Mouse (Mus musculus) forebrain, embryonic 11.5 days (tissue): ENCODE data around the gene Dnajb7. TPM values are rescaled to one million over a fixed set of nuclear protein-coding genes. Genes with fewer than 3 reads are reported as not detected.

ENCODE experiments used
- ATAC-seq: fragments of 200-750 bp; cut with Nextera tagmentation; replicated peaks from 2 replicates; pipeline ENCODE4 v1.8.0; 2017; ENCODE audit warnings: moderate TSS enrichment; ENCODE audit not compliant: low FRiP score
- DNase-seq: peaks from one replicate; pipeline ENCODE4 v3.0.0-alpha.2; 2017; ENCODE audit warnings: low spot score
- H3K27ac ChIP-seq: fragments of 300-500 bp; sonication (generic); 2 replicates; pipeline ENCODE4 v1.5.1; 2014; ENCODE audit warnings: low read depth, low read length
- H3K27me3 ChIP-seq: fragments of 300-500 bp; sonication (generic); 2 replicates; pipeline ENCODE4 v1.6.1; 2014; ENCODE audit warnings: mild to moderate bottlenecking, low read length, mixed read lengths; ENCODE audit not compliant: control insufficient read depth, insufficient read depth
- H3K36me3 ChIP-seq: fragments of 300-500 bp; sonication (generic); 2 replicates; pipeline ENCODE4 v1.6.1; 2014; ENCODE audit warnings: mild to moderate bottlenecking, low read length, moderate library complexity, mixed read lengths; ENCODE audit not compliant: control insufficient read depth, insufficient read depth
- H3K4me1 ChIP-seq: fragments of 300-500 bp; sonication (generic); replicated peaks from 2 replicates; pipeline ENCODE4 v1.6.1; 2014; ENCODE audit warnings: low read length, mixed read lengths; ENCODE audit not compliant: control insufficient read depth, insufficient read depth
- H3K4me2 ChIP-seq: fragments of 300-500 bp; sonication (generic); 2 replicates; pipeline ENCODE4 v1.6.1; 2014; ENCODE audit warnings: low read depth, mild to moderate bottlenecking, low read length, moderate library complexity, mixed read lengths; ENCODE audit not compliant: severe bottlenecking
- H3K4me3 ChIP-seq: fragments of 300-500 bp; sonication (generic); 2 replicates; pipeline ENCODE4 v1.5.1; 2014; ENCODE audit warnings: low read depth, low read length
- H3K9ac ChIP-seq: fragments of 300-500 bp; sonication (generic); 2 replicates; pipeline ENCODE4 v1.6.1; 2014; ENCODE audit warnings: low read length
- H3K9me3 ChIP-seq: fragments of 300-500 bp; sonication (generic); 2 replicates; pipeline ENCODE4 v1.6.1; 2016; ENCODE audit warnings: low read length, mixed read lengths; ENCODE audit not compliant: control insufficient read depth
- WGBS: fragments of 180-500 bp; shearing (Covaris S2); extraction: QIAGEN DNeasy Blood & Tissue Kit; methylation state at CpG from one replicate; pipeline ENCODE4 v1.1.7; 2014; 5-methylcytosine and 5-hydroxymethylcytosine counted together
- polyA plus RNA-seq: library from polyadenylated mRNA; unstranded; fragments of >200 nt; fragmentation: Nextera tagmentation; extraction: Ambion mirVana; gene quantifications from 2 replicates; pipeline ENCODE4 v1.2.1, GENCODE M21; 2014

Gene Dnajb7
- polyA plus RNA-seq, 1 experiment from 2014 or later, result 3.4 TPM

DNA sequence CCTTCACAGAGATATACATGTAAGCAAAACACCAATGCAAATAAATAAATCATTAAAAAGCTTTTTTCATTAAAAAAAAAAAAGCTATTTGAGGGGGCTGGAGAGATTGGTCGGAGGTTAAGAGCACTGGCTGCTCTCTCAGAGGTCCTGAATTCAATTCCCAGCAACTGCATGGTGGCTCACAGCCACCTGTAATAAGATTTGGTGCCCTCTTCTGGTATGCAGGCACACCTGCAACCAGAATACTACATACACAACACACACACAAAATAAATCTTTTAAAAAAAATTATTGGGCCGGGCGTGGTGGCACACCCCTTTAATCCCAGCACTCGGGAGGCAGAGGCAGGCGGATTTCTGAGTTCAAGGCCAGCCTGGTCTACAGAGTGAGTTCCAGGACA is 21.8 kb downstream of the Dnajb7 start:
- WGBS, result 92% methylated on average over 5 of the region's 5 CpGs
- no peaks in the 10 kb centered on the region for H3K27me3 ChIP-seq
- H3K36me3 ChIP-seq, result peaks cover 8% of the 10 kb centered on the region; the same call in 1 of the 2 replicates
- H3K4me1 ChIP-seq, result no peaks in the 10 kb centered on the region
- DNase-seq (no peak), ATAC-seq (no peak)
- H3K9ac ChIP-seq, result no peak overlapping the region
- H3K4me3 ChIP-seq, result no peak overlapping the region
- no peaks in the 10 kb centered on the region for H3K9me3 ChIP-seq
- no peak overlapping the region for H3K27ac ChIP-seq
- no peak overlapping the region for H3K4me2 ChIP-seq

DNA sequence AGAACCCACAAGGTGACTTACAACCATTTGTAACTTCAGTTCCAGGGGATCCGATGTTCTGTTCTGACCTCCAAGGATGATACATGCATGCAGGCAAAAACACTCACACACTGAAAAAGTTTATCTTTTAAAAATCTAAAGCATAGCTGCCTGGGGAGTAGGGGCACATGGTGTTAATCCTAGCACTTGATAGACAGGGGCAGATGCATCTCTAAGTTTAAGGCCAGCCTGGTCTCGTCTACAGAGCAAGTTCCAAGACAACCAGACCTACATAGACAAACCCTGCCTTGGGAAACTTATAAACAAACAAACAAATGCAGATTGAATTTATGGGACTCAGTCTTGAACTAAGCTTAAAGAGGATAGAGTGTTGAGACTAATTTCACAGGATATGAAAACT is 29.3 kb downstream of the Dnajb7 start:
- no peak overlapping the region for H3K4me3 ChIP-seq
- peaks cover 5% of the 10 kb centered on the region; the same call in 1 of the 2 replicates for H3K36me3 ChIP-seq
- H3K9me3 ChIP-seq, result no peaks in the 10 kb centered on the region
- no peak overlapping the region for H3K4me2 ChIP-seq
- ATAC-seq (no peak), DNase-seq (no peak)
- no peak overlapping the region for H3K27ac ChIP-seq
- H3K9ac ChIP-seq, result no peak overlapping the region
- H3K4me1 ChIP-seq, result no peaks in the 10 kb centered on the region
- H3K27me3 ChIP-seq, result no peaks in the 10 kb centered on the region
- 94% methylated on average over 2 of the region's 2 CpGs for WGBS

DNA sequence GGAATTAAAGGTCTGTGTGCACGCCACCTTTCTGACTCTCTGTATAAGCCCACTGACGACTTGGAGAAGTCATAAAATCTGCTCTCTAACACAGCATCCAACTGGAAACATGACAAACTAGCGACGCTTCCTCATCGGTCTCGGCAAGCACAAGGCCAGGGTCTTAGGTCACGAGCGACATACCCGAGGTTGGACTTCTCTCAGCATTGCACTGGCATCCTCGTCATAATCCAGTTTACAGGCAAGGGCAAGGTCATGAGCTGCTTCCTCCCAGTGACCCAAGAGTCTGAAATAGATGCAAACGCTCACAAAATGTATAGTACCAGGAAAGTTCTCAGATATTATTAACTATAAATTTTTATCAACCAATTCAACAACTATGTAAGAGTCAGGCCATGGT is 33.5 kb downstream of the Dnajb7 start:
- H3K9ac ChIP-seq, result no peak overlapping the region
- no peak for DNase-seq
- ATAC-seq, result no peak
- no peak overlapping the region for H3K4me2 ChIP-seq
- H3K36me3 ChIP-seq, result peaks cover 8% of the 10 kb centered on the region
- WGBS, result 93% methylated on average over 11 of the region's 11 CpGs
- H3K9me3 ChIP-seq, result no peaks in the 10 kb centered on the region
- no peaks in the 10 kb centered on the region for H3K27me3 ChIP-seq
- H3K27ac ChIP-seq, result no peak overlapping the region
- no peaks in the 10 kb centered on the region for H3K4me1 ChIP-seq
- H3K4me3 ChIP-seq, result no peak overlapping the region

DNA sequence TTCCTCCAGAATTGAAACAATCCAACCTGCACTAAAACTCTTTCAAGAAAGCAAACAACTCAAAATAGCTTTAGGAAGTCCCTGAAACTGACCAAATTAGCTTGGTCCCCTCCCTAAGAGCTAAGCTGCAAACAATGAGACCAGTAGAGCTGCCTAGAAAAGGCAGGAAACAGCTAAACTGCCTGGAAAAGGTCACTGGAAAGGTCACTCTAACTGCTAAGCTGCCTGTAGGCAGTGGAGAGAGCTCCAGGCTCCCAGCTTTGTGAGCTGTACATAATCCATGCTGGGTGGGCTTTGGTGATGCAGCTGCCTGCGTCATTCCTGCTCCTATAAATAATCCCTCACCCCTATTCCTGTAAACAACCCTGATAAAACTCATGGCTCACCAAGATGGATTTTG is 37.7 kb downstream of the Dnajb7 start:
- no peak for ATAC-seq
- no peak overlapping the region for H3K27ac ChIP-seq
- H3K27me3 ChIP-seq, result no peaks in the 10 kb centered on the region
- H3K36me3 ChIP-seq, result peaks cover 5% of the 10 kb centered on the region
- H3K4me2 ChIP-seq, result no peak overlapping the region
- H3K9ac ChIP-seq, result no peak overlapping the region
- WGBS, result 38% methylated on average over 1 of the region's 1 CpGs
- no peaks in the 10 kb centered on the region for H3K9me3 ChIP-seq
- no peaks in the 10 kb centered on the region for H3K4me1 ChIP-seq
- no peak overlapping the region for H3K4me3 ChIP-seq
- no peak for DNase-seq

DNA sequence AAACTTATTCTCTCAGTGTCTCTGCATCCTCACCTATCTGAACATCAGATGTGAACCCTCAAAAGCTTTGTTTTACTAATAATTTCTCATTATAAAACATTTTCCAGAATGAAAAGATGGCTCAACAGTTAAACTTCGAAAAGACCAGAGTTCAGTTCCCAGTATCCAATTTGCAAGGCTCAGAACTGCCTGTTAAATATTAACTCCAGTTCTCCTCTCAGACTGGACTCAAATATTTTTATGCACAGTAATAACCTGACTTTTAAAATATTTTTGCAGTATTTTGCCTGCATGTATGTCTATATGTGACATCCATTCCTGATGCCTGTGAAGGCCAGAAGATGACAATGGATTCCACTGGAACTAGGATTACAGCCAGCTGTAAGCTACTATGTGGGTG is 39.5 kb downstream of the Dnajb7 start:
- H3K27ac ChIP-seq, result no peak overlapping the region
- peaks cover 5% of the 10 kb centered on the region for H3K36me3 ChIP-seq
- H3K4me2 ChIP-seq, result no peak overlapping the region
- H3K9ac ChIP-seq, result no peak overlapping the region
- 91% methylated on average over 1 of the region's 1 CpGs for WGBS
- no peaks in the 10 kb centered on the region for H3K27me3 ChIP-seq
- no peak overlapping the region for H3K4me3 ChIP-seq
- ATAC-seq (no peak), DNase-seq (no peak)
- H3K4me1 ChIP-seq, result no peaks in the 10 kb centered on the region
- no peaks in the 10 kb centered on the region for H3K9me3 ChIP-seq

DNA sequence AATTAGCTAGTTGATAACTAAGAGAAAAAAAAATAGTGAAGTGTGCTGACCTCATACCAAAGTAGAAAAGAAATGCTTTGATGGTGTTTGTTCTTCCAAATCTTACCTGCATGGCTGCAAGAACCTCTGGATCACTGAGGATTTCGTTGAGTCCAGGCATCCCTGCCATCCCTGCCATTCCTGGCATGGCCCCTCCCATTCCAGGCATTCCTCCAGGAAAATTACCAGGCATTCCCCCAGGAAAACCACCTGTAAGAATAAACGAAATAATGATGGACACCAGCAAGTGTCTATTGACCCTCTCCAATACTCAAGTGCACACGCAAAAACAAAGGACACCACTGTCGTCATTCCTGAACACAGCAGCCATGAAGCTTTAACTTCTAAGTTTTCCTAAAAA is 41.9 kb downstream of the Dnajb7 start:
- 86% methylated on average over 4 of the region's 4 CpGs for WGBS
- H3K27me3 ChIP-seq, result no peaks in the 10 kb centered on the region
- no peak overlapping the region for H3K9ac ChIP-seq
- H3K36me3 ChIP-seq, result peaks cover 2% of the 10 kb centered on the region
- H3K4me3 ChIP-seq, result no peak overlapping the region
- H3K9me3 ChIP-seq, result no peaks in the 10 kb centered on the region
- H3K4me1 ChIP-seq, result no peaks in the 10 kb centered on the region; the same call in 1 of the 2 replicates
- no peak overlapping the region for H3K27ac ChIP-seq
- no peak overlapping the region for H3K4me2 ChIP-seq
- ATAC-seq, result no peak
- no peak for DNase-seq

DNA sequence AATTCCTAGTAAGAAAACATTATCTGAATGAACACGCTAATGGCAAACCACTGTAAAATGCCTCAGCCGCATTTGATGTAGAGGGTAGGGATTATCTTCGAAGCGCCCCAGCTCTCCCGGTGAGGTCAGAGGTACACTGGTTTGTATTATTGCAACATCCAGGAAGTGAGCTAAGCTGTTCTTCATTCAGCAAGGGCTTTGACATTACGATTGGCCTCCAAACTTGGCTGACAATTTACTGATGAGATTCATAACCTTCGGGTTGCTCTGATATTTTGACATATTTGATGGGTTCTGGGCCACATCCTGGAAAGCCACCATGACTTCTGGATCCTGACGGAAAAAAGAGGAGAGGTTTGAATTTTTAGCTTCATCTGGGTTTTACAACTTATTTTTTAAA is 42.9 kb downstream of the Dnajb7 start:
- Histone ChIP-seq H3K36me3 (no peaks in the 10 kb centered on the region; the same call in 1 of the 2 replicates), H3K4me3 (no peak overlapping the region), H3K27me3 (no peaks in the 10 kb centered on the region), H3K27ac (no peak overlapping the region), H3K4me1 (no peaks in the 10 kb centered on the region; the same call in 1 of the 2 replicates), H3K4me2 (no peak overlapping the region), H3K9me3 (no peaks in the 10 kb centered on the region), H3K9ac (no peak overlapping the region)
- no peak for DNase-seq
- WGBS, result 96% methylated on average over 8 of the region's 8 CpGs
- no peak for ATAC-seq

DNA sequence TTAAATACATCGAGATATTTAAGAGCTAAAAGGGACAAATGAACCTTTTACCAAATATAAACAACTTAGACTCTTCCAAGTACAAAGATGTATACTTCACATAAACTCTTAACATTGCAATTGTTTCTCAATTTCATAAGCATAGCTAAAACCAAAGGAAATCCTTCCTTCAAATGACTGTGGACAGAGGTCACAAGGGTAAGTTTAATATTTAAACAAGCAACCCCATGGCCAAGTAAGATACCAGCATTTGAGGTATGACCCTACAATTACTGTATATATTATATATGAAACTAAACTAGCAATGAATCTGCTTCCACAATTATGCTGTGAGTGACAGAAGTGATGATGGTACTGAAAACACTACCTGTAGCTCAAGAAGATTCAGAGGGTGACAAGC is 43.8 kb downstream of the Dnajb7 start:
- H3K27me3 ChIP-seq, result no peaks in the 10 kb centered on the region
- DNase-seq (no peak), ATAC-seq (no peak)
- peaks cover 3% of the 10 kb centered on the region; the same call in 1 of the 2 replicates for H3K4me1 ChIP-seq
- no peak overlapping the region for H3K27ac ChIP-seq
- H3K9ac ChIP-seq, result no peak overlapping the region
- 97% methylated on average over 1 of the region's 1 CpGs for whole genome bisulfite sequencing
- H3K36me3 ChIP-seq, result no peaks in the 10 kb centered on the region; the same call in 1 of the 2 replicates
- H3K4me3 ChIP-seq, result no peak overlapping the region
- no peak overlapping the region for H3K4me2 ChIP-seq
- H3K9me3 ChIP-seq, result no peaks in the 10 kb centered on the region

DNA sequence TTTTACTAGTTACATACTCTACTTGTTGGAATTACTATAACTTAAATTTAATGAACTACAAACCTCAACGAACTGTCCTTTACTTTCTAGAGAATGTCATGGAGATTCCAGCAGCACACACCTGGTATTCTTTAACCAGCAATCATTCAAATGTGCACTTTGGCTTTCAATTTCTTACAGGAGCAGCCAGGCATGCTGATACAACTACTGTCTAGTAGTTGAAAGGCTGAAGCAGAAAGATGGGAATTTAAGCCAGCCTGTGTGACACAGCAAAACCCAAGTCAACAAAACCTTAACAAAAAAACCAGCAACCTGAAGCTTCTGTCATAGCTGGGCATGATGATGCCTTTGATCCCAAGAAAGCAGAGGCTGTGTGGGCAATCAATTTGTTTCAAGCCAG is 45.6 kb downstream of the Dnajb7 start:
- Histone ChIP-seq H3K27me3 (no peaks in the 10 kb centered on the region), H3K9ac (no peak overlapping the region), H3K27ac (no peak overlapping the region), H3K4me2 (no peak overlapping the region), H3K9me3 (no peaks in the 10 kb centered on the region), H3K4me1 (peaks cover 3% of the 10 kb centered on the region; the same call in 1 of the 2 replicates), H3K4me3 (no peak overlapping the region), H3K36me3 (no peaks in the 10 kb centered on the region; the same call in 1 of the 2 replicates)
- DNase-seq, result no peak
- WGBS, result 88% methylated on average over 1 of the region's 1 CpGs
- no peak for ATAC-seq
